Mouse (Mus musculus) myocyte (in vitro differentiated cells): ENCODE results near the gene Pim1.

ENCODE experiments used
- POLR2A ChIP-seq: IDR thresholded peaks from one replicate; pipeline ENCODE4 v1.6.1; 2011; ENCODE audit warnings: low read depth, mild to moderate bottlenecking, control low read depth, moderate library complexity; ENCODE audit not compliant: insufficient read length
- TCF12 ChIP-seq: IDR thresholded peaks from one replicate; pipeline ENCODE4 v1.6.1; 2011; ENCODE audit warnings: mild to moderate bottlenecking, control low read depth; ENCODE audit not compliant: poor library complexity, insufficient read depth, severe bottlenecking

DNA sequence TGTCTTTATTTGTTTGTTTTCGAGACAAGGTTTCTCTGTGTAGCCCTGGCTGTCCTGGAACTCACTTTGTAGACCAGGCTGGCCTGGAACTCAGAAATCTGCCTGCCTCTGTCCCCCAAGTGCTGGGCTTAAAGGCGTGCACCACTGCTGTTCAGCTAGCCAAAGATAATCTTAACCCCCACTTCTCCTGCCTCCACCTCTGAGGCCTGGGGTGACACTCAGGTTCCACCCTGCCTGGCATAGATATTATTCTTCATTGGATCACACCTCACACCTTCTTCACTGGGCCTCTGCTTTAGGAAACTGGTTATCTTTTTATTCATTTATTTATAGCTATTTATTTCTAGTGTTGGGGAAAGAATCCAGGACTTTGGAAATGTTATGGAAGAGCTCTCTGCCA is 10.3 kb upstream of the Pim1 start:
- TF ChIP-seq TCF12 = no peak
- no peak for TF ChIP-seq POLR2A
